Mouse (Mus musculus): ENCODE data around the gene Plch1. TPM values are rescaled to one million over a fixed set of nuclear protein-coding genes. Genes with fewer than 3 reads are reported as not detected.

Gene Plch1
- polyA plus RNA-seq, 1 experiment, result 0.01 TPM

- Histone ChIP-seq H3K4me3 (no peak overlapping the region), H3K36me3 (ENCODE audit: control insufficient read depth, insufficient read depth) (no peaks in the 10 kb centered on the region), H3ac (ENCODE audit: control insufficient read depth, insufficient read length) (no peak overlapping the region), H3K4me2 (ENCODE audit: low read depth) (no peak overlapping the region), H3K79me2 (ENCODE audit: control insufficient read depth, insufficient read depth) (no peaks in the 10 kb centered on the region), H3K27me3 (ENCODE audit: control insufficient read depth, insufficient read depth, insufficient read length) (no peaks in the 10 kb centered on the region)
- TF ChIP-seq SRF (IDR thresholded peaks at IDR 0.05; ENCODE audit: control insufficient read depth, insufficient read length, low read depth) (no peak), MAX (IDR thresholded peaks at IDR 0.05; ENCODE audit: low read depth) (no peak), CEBPB (IDR thresholded peaks at IDR 0.05; ENCODE audit: insufficient read depth, poor library complexity, severe bottlenecking) (no peak), MYOD1 (IDR thresholded peaks at IDR 0.05; ENCODE audit: control insufficient read depth in 1 of 3, insufficient read length in 2 of 3, low read depth in 2 of 3) (no peak), POLR2AphosphoS2 (IDR thresholded peaks at IDR 0.05; ENCODE audit: insufficient read length, low read depth) (no peak), POLR2A (IDR thresholded peaks at IDR 0.05; ENCODE audit: insufficient read length, low read depth) (no peak), USF1 (IDR thresholded peaks at IDR 0.05; ENCODE audit: low read depth) (no peak), TCF3 (IDR thresholded peaks at IDR 0.05; ENCODE audit: insufficient read length, low read depth) (no peak), REST (IDR thresholded peaks at IDR 0.05; ENCODE audit: insufficient read depth, insufficient read length) (no peak), TCF12 (IDR thresholded peaks at IDR 0.05; ENCODE audit: insufficient read depth, poor library complexity, severe bottlenecking) (no peak), MYOG (IDR thresholded peaks at IDR 0.05; ENCODE audit: control insufficient read depth in 1 of 3, insufficient read depth in 1 of 3, insufficient read length in 2 of 3, low read depth in 2 of 3) (no peak), E2F4 (IDR thresholded peaks at IDR 0.05; ENCODE audit: insufficient read depth) (no peak)
Observed at GRCm38 (mm10) chr3:63919634-63920033, 20.4 kb upstream of the Plch1 start.

DNA sequence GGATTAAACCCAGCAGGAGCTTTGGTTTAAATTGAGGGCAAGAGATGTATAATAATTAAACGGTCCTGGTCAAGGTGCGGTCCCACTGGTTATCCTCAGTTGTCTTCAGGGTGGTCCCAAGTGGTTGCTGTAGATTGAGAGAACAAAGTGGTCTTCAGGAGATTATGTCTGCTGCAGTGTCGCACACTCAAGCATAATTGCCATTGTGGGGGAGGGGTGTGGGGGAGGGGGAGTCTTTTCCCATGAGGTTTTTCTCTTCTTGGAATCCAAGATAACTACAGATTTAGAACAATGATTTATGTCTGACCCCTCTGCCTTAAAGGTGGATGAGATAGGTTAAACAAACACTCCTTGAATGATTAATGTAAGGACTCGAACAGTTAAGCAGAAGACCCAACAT, 11.0 kb upstream of the Plch1 start:
- Histone ChIP-seq H3K36me3 (ENCODE audit: control insufficient read depth, insufficient read depth) (no peaks in the 10 kb centered on the region), H3K79me2 (ENCODE audit: control insufficient read depth, insufficient read depth) (no peaks in the 10 kb centered on the region)

DNA sequence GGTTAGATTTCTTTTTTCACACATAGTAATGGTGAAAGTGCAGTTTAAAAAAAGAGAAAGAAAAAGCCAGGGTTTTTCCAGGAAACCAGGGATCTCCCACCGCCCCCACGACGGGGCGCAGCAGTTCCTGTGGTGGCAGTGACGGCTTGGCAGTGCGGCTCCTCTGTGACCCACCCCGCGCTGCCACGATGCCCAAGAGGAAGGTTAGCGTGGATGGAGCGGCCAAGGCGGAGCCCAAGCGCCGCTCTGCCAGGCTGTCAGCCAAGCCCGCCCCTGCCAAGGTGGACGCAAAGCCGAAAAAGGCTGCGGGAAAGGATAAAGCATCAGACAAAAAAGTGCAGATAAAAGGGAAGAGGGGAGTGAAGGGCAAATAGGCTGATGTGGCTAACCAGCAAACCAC, 6.0 kb upstream of the Plch1 start:
- no peaks in the 10 kb centered on the region for H3K79me2 ChIP-seq (ENCODE audit: control insufficient read depth, insufficient read depth)
- TF ChIP-seq TCF3 (IDR thresholded peaks at IDR 0.05; ENCODE audit: insufficient read length, low read depth), result no peak
- no peak for TF ChIP-seq MYOG (IDR thresholded peaks at IDR 0.05; ENCODE audit: control insufficient read depth in 1 of 3, insufficient read depth in 1 of 3, insufficient read length in 2 of 3, low read depth in 2 of 3)
- no peak for TF ChIP-seq USF1 (IDR thresholded peaks at IDR 0.05; ENCODE audit: low read depth)
- no peak for TF ChIP-seq TCF12 (IDR thresholded peaks at IDR 0.05; ENCODE audit: insufficient read depth, poor library complexity, severe bottlenecking)
- no peak for TF ChIP-seq E2F4 (IDR thresholded peaks at IDR 0.05; ENCODE audit: insufficient read depth)
- TF ChIP-seq SRF (IDR thresholded peaks at IDR 0.05; ENCODE audit: control insufficient read depth, insufficient read length, low read depth), result no peak
- no peak for TF ChIP-seq MYOD1 (IDR thresholded peaks at IDR 0.05; ENCODE audit: control insufficient read depth in 1 of 3, insufficient read length in 2 of 3, low read depth in 2 of 3)
- no peak for TF ChIP-seq MAX (IDR thresholded peaks at IDR 0.05; ENCODE audit: low read depth)
- no peak for TF ChIP-seq CEBPB (IDR thresholded peaks at IDR 0.05; ENCODE audit: insufficient read depth, poor library complexity, severe bottlenecking)
- no peak for TF ChIP-seq POLR2A (IDR thresholded peaks at IDR 0.05; ENCODE audit: insufficient read length, low read depth)
- no peak for TF ChIP-seq REST (IDR thresholded peaks at IDR 0.05; ENCODE audit: insufficient read depth, insufficient read length)
- no peak for TF ChIP-seq POLR2AphosphoS2 (IDR thresholded peaks at IDR 0.05; ENCODE audit: insufficient read length, low read depth)
- H3K4me2 ChIP-seq (ENCODE audit: low read depth), result no peak overlapping the region
- peaks cover 2% of the 10 kb centered on the region for H3K27me3 ChIP-seq (ENCODE audit: control insufficient read depth, insufficient read depth, insufficient read length)
- no peaks in the 10 kb centered on the region for H3K36me3 ChIP-seq (ENCODE audit: control insufficient read depth, insufficient read depth)
- H3ac ChIP-seq (ENCODE audit: control insufficient read depth, insufficient read length), result no peak overlapping the region
- no peak overlapping the region for H3K4me3 ChIP-seq

More for the DNA sequence above, 11.0 kb upstream of the Plch1 start:
- TF ChIP-seq MYOG (IDR thresholded peaks at IDR 0.05; ENCODE audit: control insufficient read depth in 1 of 3, insufficient read depth in 1 of 3, insufficient read length in 2 of 3, low read depth in 2 of 3) (no peak), MYOD1 (IDR thresholded peaks at IDR 0.05; ENCODE audit: control insufficient read depth in 1 of 3, insufficient read length in 2 of 3, low read depth in 2 of 3) (no peak), SRF (IDR thresholded peaks at IDR 0.05; ENCODE audit: control insufficient read depth, insufficient read length, low read depth) (no peak), TCF12 (IDR thresholded peaks at IDR 0.05; ENCODE audit: insufficient read depth, poor library complexity, severe bottlenecking) (no peak), CEBPB (IDR thresholded peaks at IDR 0.05; ENCODE audit: insufficient read depth, poor library complexity, severe bottlenecking) (no peak), POLR2A (IDR thresholded peaks at IDR 0.05; ENCODE audit: insufficient read length, low read depth) (no peak), REST (IDR thresholded peaks at IDR 0.05; ENCODE audit: insufficient read depth, insufficient read length) (no peak), USF1 (IDR thresholded peaks at IDR 0.05; ENCODE audit: low read depth) (no peak)
- Histone ChIP-seq H3K4me2 (ENCODE audit: low read depth) (no peak overlapping the region), H3K4me3 (no peak overlapping the region), H3ac (ENCODE audit: control insufficient read depth, insufficient read length) (no peak overlapping the region), H3K27me3 (ENCODE audit: control insufficient read depth, insufficient read depth, insufficient read length) (no peaks in the 10 kb centered on the region)

DNA sequence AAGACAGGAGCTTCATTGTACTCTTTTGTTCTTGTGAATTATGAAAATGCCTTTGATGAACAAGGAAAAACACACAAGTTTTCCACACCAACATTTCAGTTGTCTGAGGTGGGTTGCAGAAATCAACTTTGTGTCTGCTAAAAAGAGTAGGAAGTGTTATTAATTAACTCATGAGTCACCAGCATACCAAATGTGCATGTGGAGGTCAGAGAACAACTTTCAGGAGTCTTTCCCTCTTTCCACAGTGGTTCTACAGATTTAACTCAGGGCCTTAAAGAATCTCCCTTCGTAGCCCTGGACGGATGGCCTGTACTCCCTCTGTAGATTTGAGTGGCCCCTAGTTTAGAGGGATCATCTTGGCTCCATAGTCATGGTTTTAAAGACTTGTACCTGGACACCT, 4.9 kb upstream of the Plch1 start:
- Histone ChIP-seq H3K79me2 (ENCODE audit: control insufficient read depth, insufficient read depth) (no peaks in the 10 kb centered on the region), H3ac (ENCODE audit: control insufficient read depth, insufficient read length) (no peak overlapping the region), H3K36me3 (ENCODE audit: control insufficient read depth, insufficient read depth) (no peaks in the 10 kb centered on the region), H3K4me2 (ENCODE audit: low read depth) (no peak overlapping the region), H3K4me3 (no peak overlapping the region), H3K27me3 (ENCODE audit: control insufficient read depth, insufficient read depth, insufficient read length) (peaks cover 4% of the 10 kb centered on the region)
- TF ChIP-seq CEBPB (IDR thresholded peaks at IDR 0.05; ENCODE audit: insufficient read depth, poor library complexity, severe bottlenecking) (no peak), MYOD1 (IDR thresholded peaks at IDR 0.05; ENCODE audit: control insufficient read depth in 1 of 3, insufficient read length in 2 of 3, low read depth in 2 of 3) (no peak), POLR2AphosphoS2 (IDR thresholded peaks at IDR 0.05; ENCODE audit: insufficient read length, low read depth) (no peak), SRF (IDR thresholded peaks at IDR 0.05; ENCODE audit: control insufficient read depth, insufficient read length, low read depth) (no peak), REST (IDR thresholded peaks at IDR 0.05; ENCODE audit: insufficient read depth, insufficient read length) (no peak), MAX (IDR thresholded peaks at IDR 0.05; ENCODE audit: low read depth) (no peak), MYOG (IDR thresholded peaks at IDR 0.05; ENCODE audit: control insufficient read depth in 1 of 3, insufficient read depth in 1 of 3, insufficient read length in 2 of 3, low read depth in 2 of 3) (no peak), POLR2A (IDR thresholded peaks at IDR 0.05; ENCODE audit: insufficient read length, low read depth) (no peak), USF1 (IDR thresholded peaks at IDR 0.05; ENCODE audit: low read depth) (no peak)

All from myocyte (in vitro differentiated cells).